Mouse (Mus musculus) CD8-positive naive resting alpha-beta T cell, adult 2 months (primary cell): ENCODE data around the gene Kcng3.
A peak's percentile ranks its signal among the peaks of the same experiment; 100 is the strongest.

ENCODE experiments used
- DNase-seq, 2 experiments: peaks; one replicate each; pipeline ENCODE4 v3.0.0; 2022; ENCODE audit warnings: low read depth in 2 of 2, low spot score in 2 of 2

The Kcng3 gene

DNA sequence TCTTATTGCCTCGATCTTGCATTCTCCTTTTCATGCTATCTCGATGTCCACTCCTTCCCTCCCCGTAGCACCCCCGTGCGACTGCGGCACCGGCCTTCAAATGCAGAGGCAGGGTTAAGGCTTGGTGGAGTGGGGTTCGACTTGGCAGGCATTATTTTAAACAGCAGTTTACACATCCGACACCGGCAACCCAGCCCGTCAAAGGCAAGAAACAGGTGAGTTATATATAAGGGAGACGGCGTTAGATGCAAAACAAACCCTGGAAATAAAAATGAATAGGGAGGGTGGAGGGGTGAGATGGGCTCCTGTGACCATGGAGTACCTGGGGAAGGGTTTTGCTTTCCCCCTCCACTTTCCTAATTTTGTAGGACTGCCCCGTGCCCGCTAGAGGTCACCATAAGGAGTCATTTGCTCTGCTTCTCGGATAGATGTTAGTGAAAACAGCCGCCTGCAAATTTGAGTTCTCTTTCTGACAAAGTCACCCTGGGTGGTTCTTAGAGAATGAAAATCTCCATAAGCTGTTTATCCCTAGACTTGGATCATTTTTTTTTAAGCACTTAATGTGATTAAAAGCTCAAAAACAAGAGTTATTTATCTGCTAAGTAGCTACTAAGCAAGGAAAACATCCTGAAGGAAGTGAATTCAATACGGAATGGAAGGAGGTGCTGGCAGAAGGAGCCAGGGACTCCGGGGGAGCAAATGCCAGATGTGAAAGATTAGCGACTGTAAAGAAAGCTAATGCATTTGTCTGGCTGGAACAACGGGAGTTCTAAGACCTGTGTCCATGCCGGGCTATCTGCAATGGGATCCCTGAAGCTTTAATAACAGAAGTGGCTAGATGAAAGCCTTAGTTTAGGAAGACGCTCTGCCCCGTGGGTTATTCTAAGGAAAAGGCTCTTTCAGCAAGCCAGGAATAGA lies 1.2 kb upstream of the Kcng3 start:
- peak; percentile 50 to 75 for DNase-seq

DNA sequence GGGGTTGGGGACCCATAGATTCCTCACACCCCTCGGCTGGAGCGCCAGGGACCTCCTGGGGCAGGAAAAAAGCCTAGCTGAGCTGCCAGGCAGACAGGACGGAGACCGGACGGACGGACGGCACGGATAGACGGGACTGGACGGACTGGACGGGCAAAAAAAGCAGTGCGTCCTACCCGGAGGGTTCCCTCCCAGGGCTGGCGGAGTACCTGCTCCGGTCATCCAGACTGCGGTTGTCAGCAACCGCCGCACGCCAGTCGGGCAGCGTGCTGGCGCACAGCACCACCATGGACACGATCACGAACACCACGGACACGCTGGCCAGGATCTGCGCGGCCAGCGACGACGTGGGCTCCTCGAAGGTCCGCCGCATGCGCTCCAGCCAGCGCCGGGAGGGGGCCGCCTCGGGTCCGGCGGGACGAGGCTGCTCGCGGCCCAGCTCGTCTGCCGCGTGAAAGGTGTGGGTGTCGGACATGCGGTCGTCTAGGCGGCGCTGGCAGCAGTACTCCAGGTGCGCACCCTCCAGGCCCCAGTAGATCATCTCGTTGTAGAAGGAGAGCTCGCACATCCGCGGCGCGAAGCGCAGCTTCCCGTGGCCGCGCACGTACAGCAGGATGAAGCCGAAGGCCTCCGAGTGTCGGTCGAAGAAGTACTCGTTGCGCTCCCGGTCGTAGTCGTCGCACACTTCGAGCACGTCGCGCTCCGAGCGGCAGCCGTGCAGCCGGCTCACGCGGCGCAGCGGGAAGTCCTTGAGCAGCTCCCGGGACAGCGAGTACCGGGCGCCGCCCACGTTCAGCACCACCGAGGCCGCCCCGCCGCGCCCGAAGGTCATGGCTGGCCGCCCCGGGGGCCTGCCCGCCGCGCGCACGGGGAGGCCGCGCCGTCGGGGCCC lies 662 bp downstream of the Kcng3 start:
- DNase-seq: peak in 1 of 2 experiments; percentile 45

DNA sequence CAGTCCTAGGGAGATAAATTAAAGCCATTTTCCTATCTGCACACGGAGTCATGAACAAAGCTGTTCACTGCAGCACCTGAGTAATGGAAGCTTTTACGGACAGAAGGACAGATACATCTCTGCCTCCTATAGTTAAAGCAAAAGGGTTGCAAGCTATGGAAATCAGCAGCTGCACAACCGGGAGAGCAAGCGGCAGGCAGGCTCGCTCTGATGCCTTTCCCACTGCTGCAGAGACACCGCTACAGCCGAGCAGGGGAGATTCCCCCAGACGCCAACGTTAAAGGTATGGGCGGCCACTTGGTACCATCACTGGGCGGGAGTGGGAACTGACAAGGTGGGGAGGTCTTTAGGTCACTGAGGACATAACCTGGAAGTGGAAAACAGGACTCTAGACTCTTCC lies 17.8 kb downstream of the Kcng3 start:
- no peak for DNase-seq

GRCm38 (mm10) chr17:83609532-83609931 lies 22.2 kb downstream of the Kcng3 start:
- DNase-seq: no peak

DNA sequence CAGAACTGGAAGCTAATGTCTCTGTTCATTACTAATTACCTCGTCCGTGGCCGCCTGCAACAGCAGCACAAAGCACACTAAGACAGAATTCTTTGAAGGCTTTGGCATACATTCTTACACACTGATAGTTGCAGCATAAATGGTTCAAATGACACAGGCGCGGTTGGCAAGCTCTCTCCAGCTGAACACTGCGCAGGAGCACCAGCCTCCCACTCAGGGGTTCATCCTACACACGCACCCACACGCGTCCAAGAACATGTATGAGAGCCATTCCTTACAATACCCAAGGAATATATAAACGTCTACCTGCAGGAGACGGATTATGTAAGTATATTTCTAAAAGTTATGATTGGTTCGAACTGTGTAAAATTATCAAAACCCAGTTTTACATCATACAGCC lies 30.7 kb downstream of the Kcng3 start:
- DNase-seq: no peak

GRCm38 (mm10) chr17:83595966-83596365 lies 35.7 kb downstream of the Kcng3 start:
- DNase-seq: no peak

GRCm38 (mm10) chr17:83594526-83594925 lies 37.2 kb downstream of the Kcng3 start:
- no peak for DNase-seq

DNA sequence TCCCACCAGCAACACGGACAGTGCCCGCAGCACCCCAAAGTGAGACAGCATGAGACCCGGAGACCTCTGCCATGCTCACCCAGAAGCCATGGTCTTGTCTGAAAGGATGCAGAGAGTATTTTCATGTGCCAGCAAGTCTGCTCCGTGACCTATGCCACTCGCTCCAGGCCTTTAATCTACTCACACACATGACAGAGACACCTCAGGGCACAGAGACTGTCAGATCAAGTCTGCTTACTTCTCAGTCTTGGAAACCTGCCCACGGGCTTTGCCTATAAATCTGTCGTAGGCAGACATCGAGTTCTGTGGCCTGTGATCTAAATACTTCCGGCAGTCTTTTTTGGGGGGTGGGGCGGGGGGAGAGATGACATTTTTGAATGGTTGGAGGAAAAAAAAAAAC lies 38.3 kb downstream of the Kcng3 start:
- DNase-seq: no peak

GRCm38 (mm10) chr17:83588663-83589341 lies 42.9 kb downstream of the Kcng3 start:
- no peak for DNase-seq

- DNase-seq: no peak
These were observed 44.0 kb downstream of the Kcng3 start for GRCm38 (mm10) chr17:83587731-83588130.

GRCm38 (mm10) chr17:83582585-83582984 lies 49.1 kb downstream of the Kcng3 start:
- no peak for DNase-seq

GRCm38 (mm10) chr17:83580734-83581133 lies 51.0 kb downstream of the Kcng3 start:
- no peak for DNase-seq

- DNase-seq: no peak
These were observed 54.8 kb downstream of the Kcng3 start for GRCm38 (mm10) chr17:83576810-83577371.

GRCm38 (mm10) chr17:83574615-83575014 lies 57.1 kb downstream of the Kcng3 start:
- DNase-seq: no peak

DNA sequence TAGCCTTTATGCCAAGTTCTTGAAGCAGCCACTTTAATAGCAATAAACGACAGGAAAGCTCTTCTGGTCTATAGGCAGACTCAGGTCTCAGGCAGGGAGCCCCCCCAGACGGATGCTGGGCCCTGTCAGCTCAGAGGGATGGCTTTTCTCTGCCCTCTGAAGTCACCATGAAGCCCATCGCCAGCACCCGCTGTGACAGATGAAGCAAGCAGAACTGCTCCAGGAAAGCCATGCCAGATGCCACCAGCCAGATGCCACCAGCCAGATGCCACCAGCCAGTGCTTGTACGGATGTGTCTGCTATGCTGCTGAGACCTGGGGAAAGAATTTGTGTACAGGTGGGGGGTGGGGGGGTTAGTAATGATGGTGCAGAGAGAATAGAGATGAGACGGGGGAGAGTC lies 58.6 kb downstream of the Kcng3 start:
- DNase-seq: no peak

DNA sequence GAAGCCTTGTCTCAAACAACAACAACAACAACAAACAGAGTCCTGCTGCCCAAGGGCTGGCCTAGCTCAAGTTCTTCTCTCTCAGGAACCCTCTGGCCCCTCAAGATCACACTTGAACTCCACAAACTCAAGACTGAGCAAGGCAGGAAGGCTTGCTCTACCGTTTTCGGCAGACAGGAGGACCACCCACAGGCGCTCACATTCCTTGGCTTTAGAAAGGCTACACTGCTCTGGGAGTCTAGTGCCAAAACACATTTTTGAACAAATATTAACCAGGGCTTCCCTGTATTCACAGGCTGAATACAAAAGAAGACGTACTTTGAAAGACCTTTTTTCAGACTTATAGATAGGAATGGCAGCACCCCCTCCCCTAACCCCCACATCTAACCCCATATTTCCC lies 59.3 kb downstream of the Kcng3 start:
- no peak for DNase-seq

DNA sequence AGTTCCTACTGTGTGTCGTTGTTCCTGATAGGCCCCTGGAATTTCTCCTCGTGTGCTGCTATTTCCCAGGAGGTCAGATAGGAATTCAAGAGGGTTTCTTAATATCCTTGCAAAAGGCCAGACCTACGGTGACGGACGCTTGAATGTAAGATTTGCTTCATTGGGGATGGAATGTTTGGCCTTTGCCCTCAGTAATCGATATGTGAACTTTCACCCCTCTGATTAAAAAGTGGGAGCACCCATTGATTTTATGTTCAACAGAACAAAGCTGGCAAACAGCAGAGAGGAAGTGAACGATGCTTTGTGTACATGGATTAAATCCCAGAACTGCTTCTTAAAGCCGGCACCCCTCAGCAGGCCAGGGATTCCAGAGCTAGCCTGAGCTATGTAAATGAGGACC lies 64.3 kb downstream of the Kcng3 start:
- no peak for DNase-seq

DNA sequence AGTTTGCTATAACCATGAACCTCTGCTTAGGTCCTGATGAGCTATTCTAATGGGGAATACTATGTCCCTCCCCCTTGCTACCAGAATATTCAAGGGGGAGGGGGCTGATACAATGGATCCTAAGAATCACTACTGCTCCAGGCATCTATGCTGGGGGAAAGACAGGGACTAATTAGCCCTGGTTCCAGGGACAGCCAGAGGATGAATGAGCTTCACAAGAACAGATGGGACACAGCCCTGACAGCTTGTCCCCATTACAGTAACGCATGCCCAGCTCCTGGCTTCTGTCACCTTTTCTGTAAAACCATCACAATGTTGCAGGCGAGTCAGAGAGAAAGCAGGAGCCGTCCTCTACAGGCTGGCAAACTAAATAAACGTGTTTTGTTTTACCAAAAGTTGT lies 66.2 kb downstream of the Kcng3 start:
- DNase-seq: no peak

DNA sequence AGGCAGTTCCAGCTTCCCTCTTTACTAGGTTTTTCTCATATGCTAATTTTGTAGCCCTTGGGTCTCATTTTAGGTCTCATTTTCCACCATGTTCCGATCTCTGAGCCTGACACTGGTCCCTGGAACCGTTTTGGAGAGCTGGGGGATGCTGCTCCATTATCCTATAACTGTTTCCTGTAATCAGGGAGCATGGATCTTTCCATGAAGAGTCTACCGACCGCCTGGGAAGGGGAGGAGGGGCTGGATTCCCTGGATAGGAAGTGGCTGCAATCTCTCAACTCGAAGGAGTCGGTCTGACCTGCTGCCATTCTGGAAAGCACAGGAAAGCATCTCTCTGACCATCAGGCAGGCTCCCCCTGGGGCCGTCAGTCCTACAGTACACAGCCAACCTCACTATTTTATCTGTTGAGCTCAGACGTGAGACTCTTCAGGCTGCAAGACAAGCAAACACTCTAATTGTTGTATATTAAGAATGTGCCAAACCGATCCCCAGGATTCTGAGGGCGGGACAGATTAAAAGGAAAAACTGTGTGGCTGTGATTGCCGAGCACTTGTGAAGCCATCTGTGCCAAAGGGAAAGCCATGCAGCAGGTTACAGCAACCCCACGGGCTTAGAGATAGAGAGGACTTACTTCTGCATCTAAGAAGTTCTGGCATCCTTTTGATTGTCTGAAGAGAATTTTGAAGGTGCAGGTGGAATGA lies 67.4 kb downstream of the Kcng3 start:
- no peak for DNase-seq

GRCm38 (mm10) chr17:83563703-83564111 lies 68.0 kb downstream of the Kcng3 start:
- peak; percentile 50 to 73 for DNase-seq
